Mouse (Mus musculus) brain, embryonic 18.5 days (tissue): ENCODE measurements around the gene Pbld1.
"Not testable (repeated sequence)": the region's sequence is repeated elsewhere in the genome, so short reads cannot be mapped to it uniquely, and the experiment has no call there.

Experiments used
- DNase-seq: peaks from one replicate; pipeline ENCODE4 v3.0.0-alpha.2; 2012; ENCODE audit warnings: low read depth, low spot score

The Pbld1 gene

GRCm38 (mm10) chr10:63039867-63040628 is 19.9 kb upstream of the Pbld1 start:
- no peak for DNase-seq

- DNase-seq = no peak
Observed at GRCm38 (mm10) chr10:63043154-63043553, 16.8 kb upstream of the Pbld1 start.

- DNase-seq = no peak
Observed at GRCm38 (mm10) chr10:63047751-63048150, 12.2 kb upstream of the Pbld1 start.

- no peak for DNase-seq
Observed at GRCm38 (mm10) chr10:63049106-63049505, 10.9 kb upstream of the Pbld1 start.

GRCm38 (mm10) chr10:63051267-63051666 is 8.7 kb upstream of the Pbld1 start:
- no peak for DNase-seq

- DNase-seq = no peak
Observed at GRCm38 (mm10) chr10:63052011-63052410, 8.0 kb upstream of the Pbld1 start.

- no peak for DNase-seq
Observed at GRCm38 (mm10) chr10:63053007-63053406, 7.0 kb upstream of the Pbld1 start.

- DNase-seq = not testable (repeated sequence)
Observed at GRCm38 (mm10) chr10:63054071-63054470, 5.9 kb upstream of the Pbld1 start.

GRCm38 (mm10) chr10:63054586-63054985 is 5.4 kb upstream of the Pbld1 start:
- no peak for DNase-seq

GRCm38 (mm10) chr10:63056966-63057750 is 2.8 kb upstream of the Pbld1 start:
- no peak for DNase-seq

- no peak for DNase-seq
Observed at GRCm38 (mm10) chr10:63060406-63060805, 444 bp downstream of the Pbld1 start.

GRCm38 (mm10) chr10:63061266-63061665 is 1.3 kb downstream of the Pbld1 start:
- no peak for DNase-seq

- no peak for DNase-seq
Observed at GRCm38 (mm10) chr10:63062696-63063095, 2.7 kb downstream of the Pbld1 start.

GRCm38 (mm10) chr10:63063365-63063764 is 3.4 kb downstream of the Pbld1 start:
- DNase-seq = no peak

- no peak for DNase-seq
Observed at GRCm38 (mm10) chr10:63064516-63064915, 4.6 kb downstream of the Pbld1 start.

GRCm38 (mm10) chr10:63065561-63065960 is 5.6 kb downstream of the Pbld1 start:
- no peak for DNase-seq

- peak; percentile 57 for DNase-seq
Observed at GRCm38 (mm10) chr10:63065988-63066387, 6.0 kb downstream of the Pbld1 start.

GRCm38 (mm10) chr10:63086304-63086703 is 26.3 kb downstream of the Pbld1 start:
- no peak for DNase-seq

- no peak for DNase-seq
Observed at GRCm38 (mm10) chr10:63089103-63089757, 29.3 kb downstream of the Pbld1 start.

GRCm38 (mm10) chr10:63089758-63090571 is 30.0 kb downstream of the Pbld1 start:
- no peak for DNase-seq

GRCm38 (mm10) chr10:63091915-63092314 is 32.0 kb downstream of the Pbld1 start:
- DNase-seq = no peak
